8 mouse cellular contexts compared by ENCODE assay signal in genomic region chr6:50545412-50546043, GRCm38 (mm10). TPM values are rescaled to one million over a fixed set of nuclear protein-coding genes. Genes with fewer than 3 reads are reported as not detected.
DNase-seq lines count a peak whose midpoint lies in the region; ATAC-seq lines count a peak whose summit lies in the region.

No protein-coding gene starts in this region.

- no peak overlapping the region for H3K4me3 ChIP-seq in embryonic facial prominence, embryonic 13.5 days
- H3K4me3 ChIP-seq in hindbrain, embryonic 16.5 days (ENCODE audit: low read length): no peak overlapping the region
- H3K4me3 ChIP-seq in lung, embryonic 16.5 days (ENCODE audit: low read length): no peak overlapping the region
- H3K4me3 ChIP-seq in neural tube, embryonic 15.5 days (replicated peaks): no peak overlapping the region

- H3K36me3 ChIP-seq in embryonic facial prominence, embryonic 13.5 days: no peaks in the 10 kb centered on the region
- H3K36me3 ChIP-seq in hindbrain, embryonic 16.5 days (ENCODE audit: control insufficient read depth, insufficient read depth, low read length): no peaks in the 10 kb centered on the region
- no peaks in the 10 kb centered on the region for H3K36me3 ChIP-seq in lung, embryonic 16.5 days (ENCODE audit: control insufficient read depth, insufficient read depth, low read length)
- no peaks in the 10 kb centered on the region for H3K36me3 ChIP-seq in neural tube, embryonic 15.5 days

- no peak overlapping the region for H3K27ac ChIP-seq in embryonic facial prominence, embryonic 13.5 days
- no peak overlapping the region for H3K27ac ChIP-seq in hindbrain, embryonic 16.5 days (ENCODE audit: low read depth, low read length)
- H3K27ac ChIP-seq in lung, embryonic 16.5 days (ENCODE audit: low read length): no peak overlapping the region
- no peak overlapping the region for H3K27ac ChIP-seq in neural tube, embryonic 15.5 days (replicated peaks)

- 27% methylated on average over 10 of the region's 10 CpGs for WGBS in embryonic facial prominence, embryonic 13.5 days
- 32% methylated on average over 10 of the region's 10 CpGs for WGBS in hindbrain, embryonic 16.5 days
- WGBS in lung, embryonic 16.5 days: 18% methylated on average over 10 of the region's 10 CpGs
- WGBS in neural tube, embryonic 15.5 days: 26% methylated on average over 10 of the region's 10 CpGs

- peaks cover 4% of the 10 kb centered on the region; the same call in 1 of the 2 replicates for H3K4me1 ChIP-seq in embryonic facial prominence, embryonic 13.5 days
- no peaks in the 10 kb centered on the region for H3K4me1 ChIP-seq in hindbrain, embryonic 16.5 days (ENCODE audit: control insufficient read depth, insufficient read depth, low read depth, low read length)
- H3K4me1 ChIP-seq in lung, embryonic 16.5 days (replicated peaks; ENCODE audit: control insufficient read depth, insufficient read depth, low read length): peaks cover 3% of the 10 kb centered on the region; the same call in 1 of the 2 replicates
- 0 out of 2 replicates have a peak, but pooled peaks cover 2% of the 10 kb centered on the region for H3K4me1 ChIP-seq in neural tube, embryonic 15.5 days

- no peaks in the 10 kb centered on the region for H3K27me3 ChIP-seq in embryonic facial prominence, embryonic 13.5 days
- no peaks in the 10 kb centered on the region for H3K27me3 ChIP-seq in hindbrain, embryonic 16.5 days (replicated peaks; ENCODE audit: control insufficient read depth, insufficient read depth, low read length)
- H3K27me3 ChIP-seq in lung, embryonic 16.5 days (ENCODE audit: control insufficient read depth, insufficient read depth, low read depth, low read length): no peaks in the 10 kb centered on the region
- no peaks in the 10 kb centered on the region for H3K27me3 ChIP-seq in neural tube, embryonic 15.5 days (replicated peaks)

- no peaks in the 10 kb centered on the region for H3K9me3 ChIP-seq in embryonic facial prominence, embryonic 13.5 days
- no peaks in the 10 kb centered on the region for H3K9me3 ChIP-seq in hindbrain, embryonic 16.5 days (ENCODE audit: control insufficient read depth, low read length)
- no peaks in the 10 kb centered on the region for H3K9me3 ChIP-seq in lung, embryonic 16.5 days (ENCODE audit: control insufficient read depth, low read length)
- no peaks in the 10 kb centered on the region for H3K9me3 ChIP-seq in neural tube, embryonic 15.5 days (replicated peaks)

- H3K9ac ChIP-seq in embryonic facial prominence, embryonic 13.5 days: no peak overlapping the region
- H3K9ac ChIP-seq in hindbrain, embryonic 16.5 days (ENCODE audit: low read depth, low read length): no peak overlapping the region
- H3K9ac ChIP-seq in lung, embryonic 16.5 days (ENCODE audit: low read length): peak overlapping the region; percentile 15; the same call in 1 of the 2 replicates
- no peak overlapping the region for H3K9ac ChIP-seq in neural tube, embryonic 15.5 days (replicated peaks)

- no peak for ATAC-seq in embryonic facial prominence, embryonic 13.5 days (ENCODE audit: insufficient number of reproducible peaks, insufficient read depth, low FRiP score, low TSS enrichment, low read depth)
- ATAC-seq in hindbrain, embryonic 16.5 days: peak; percentile 69; the same call in 1 of the 2 replicates
- ATAC-seq in lung, embryonic 16.5 days (ENCODE audit: low read depth): peak; percentile 64; the same call in 1 of the 2 replicates
- ATAC-seq in neural tube, embryonic 15.5 days (ENCODE audit: low FRiP score): peak; percentile 53; the same call in 1 of the 2 replicates

- DNase-seq in ovary, postnatal 14 days (ENCODE audit: low spot score): peak; percentile 26
- no peak for DNase-seq in ovary, adult 18-20 months (ENCODE audit: low spot score)
- DNase-seq in R1 (ENCODE audit: low read depth, low spot score): peak; percentile 64
- DNase-seq in gastrocnemius, postnatal 25 days: no peak

- peak overlapping the region; percentile 27 for H3K4me2 ChIP-seq in embryonic facial prominence, embryonic 13.5 days
- no peak overlapping the region for H3K4me2 ChIP-seq in hindbrain, embryonic 16.5 days (ENCODE audit: low read length)
- H3K4me2 ChIP-seq in lung, embryonic 16.5 days (ENCODE audit: low read depth, low read length): peak overlapping the region; percentile 25; the same call in 1 of the 2 replicates
- H3K4me2 ChIP-seq in neural tube, embryonic 15.5 days: no peak overlapping the region

RNA-seq across cellular contexts. Expression of gene Cycs, which starts 20.8 kb away (rescaled TPM):
- polyA plus RNA-seq in embryonic facial prominence, embryonic 13.5 days (2015; fragmentation: Nextera tagmentation; extraction: Ambion mirVana): 67.1 and 67.8 TPM in 2 replicates
- 79.2 and 91.1 TPM in 2 replicates for polyA plus RNA-seq in hindbrain, embryonic 16.5 days (2015; fragmentation: Nextera tagmentation; extraction: Ambion mirVana)
- polyA plus RNA-seq in lung, embryonic 16.5 days (2015; fragmentation: Nextera tagmentation; extraction: Ambion mirVana): 50.9 and 53.7 TPM in 2 replicates
- 83.8 and 90.0 TPM in 2 replicates for polyA plus RNA-seq in neural tube, embryonic 15.5 days (2015; fragmentation: Nextera tagmentation; extraction: Ambion mirVana)
- total RNA-seq in gastrocnemius, postnatal 25 days (2021): 100 to 1,000 TPM; 110 TPM

RNA-seq across cellular contexts. Expression of gene 4921507P07Rik, which starts 50.9 kb away (rescaled TPM):
- 0.43 and 0.52 TPM in 2 replicates for polyA plus RNA-seq in embryonic facial prominence, embryonic 13.5 days (2015; fragmentation: Nextera tagmentation; extraction: Ambion mirVana)
- 2.6 and 3.0 TPM in 2 replicates for polyA plus RNA-seq in hindbrain, embryonic 16.5 days (2015; fragmentation: Nextera tagmentation; extraction: Ambion mirVana)
- polyA plus RNA-seq in lung, embryonic 16.5 days (2015; fragmentation: Nextera tagmentation; extraction: Ambion mirVana): 0.40 and 0.64 TPM in 2 replicates
- polyA plus RNA-seq in neural tube, embryonic 15.5 days (2015; fragmentation: Nextera tagmentation; extraction: Ambion mirVana): 2.1 and 2.8 TPM in 2 replicates
- under 1 TPM; 0.24 to 0.28 TPM for total RNA-seq in gastrocnemius, postnatal 25 days (2021)

Comparison
In these comparisons a context has a peak if more than half of its experiments do, and no peak if none do; other contexts are left out.
1. DNase-seq: peak in ovary, postnatal 14 days (single experiment) and R1 (single experiment); none in ovary, adult 18-20 months (single experiment) and gastrocnemius, postnatal 25 days (single experiment).
2. H3K4me2 ChIP-seq: peak in embryonic facial prominence, embryonic 13.5 days (single experiment) and lung, embryonic 16.5 days (single experiment); none in hindbrain, embryonic 16.5 days (single experiment) and neural tube, embryonic 15.5 days (single experiment).